Mouse (Mus musculus) embryonic facial prominence, embryonic 14.5 days (tissue): ENCODE results near the gene Gadd45g. TPM values are rescaled to one million over a fixed set of nuclear protein-coding genes. Genes with fewer than 3 reads are reported as not detected.

Experiments
- ATAC-seq: fragments of 200-750 bp; cut with Nextera tagmentation; 2 replicates; pipeline ENCODE4 v1.8.0; 2017; ENCODE audit warnings: low read depth, moderate number of reproducible peaks, moderate TSS enrichment
- DNase-seq: peaks from one replicate; pipeline ENCODE4 v3.0.0-alpha.2; 2015; ENCODE audit warnings: low spot score
- H3K27ac ChIP-seq: fragments of 300-500 bp; sonication (generic); replicated peaks from 2 replicates; pipeline ENCODE4 v1.5.1; 2014; ENCODE audit warnings: low read depth, mild to moderate bottlenecking, low read length, moderate library complexity
- H3K27me3 ChIP-seq: fragments of 300-500 bp; sonication (generic); replicated peaks from 2 replicates; pipeline ENCODE4 v1.6.1; 2014; ENCODE audit warnings: low read length; ENCODE audit not compliant: control insufficient read depth, insufficient read depth
- H3K36me3 ChIP-seq: fragments of 300-500 bp; sonication (generic); 2 replicates; pipeline ENCODE4 v1.6.1; 2014; ENCODE audit warnings: low read length, mixed read lengths; ENCODE audit not compliant: control insufficient read depth, insufficient read depth
- H3K4me1 ChIP-seq: fragments of 300-500 bp; sonication (generic); 2 replicates; pipeline ENCODE4 v1.6.1; 2014; ENCODE audit warnings: antibody characterized with exemption, low read length; ENCODE audit not compliant: control insufficient read depth, insufficient read depth
- H3K4me2 ChIP-seq: fragments of 300-500 bp; sonication (generic); 2 replicates; pipeline ENCODE4 v1.6.1; 2014; ENCODE audit warnings: low read depth, mild to moderate bottlenecking, low read length, moderate library complexity, mixed read lengths
- H3K4me3 ChIP-seq: fragments of 300-500 bp; sonication (generic); 2 replicates; pipeline ENCODE4 v1.5.1; 2014; ENCODE audit warnings: low read depth, mild to moderate bottlenecking, low read length
- H3K9ac ChIP-seq: fragments of 300-500 bp; sonication (generic); 2 replicates; pipeline ENCODE4 v1.6.1; 2014; ENCODE audit warnings: low read depth, mild to moderate bottlenecking, low read length, moderate library complexity, mixed read lengths
- H3K9me3 ChIP-seq: fragments of 300-500 bp; sonication (generic); 2 replicates; pipeline ENCODE4 v1.6.1; 2016; ENCODE audit warnings: low read length; ENCODE audit not compliant: control insufficient read depth
- WGBS: fragments of 180-500 bp; shearing (Covaris S2); extraction: QIAGEN DNeasy Blood & Tissue Kit; methylation state at CpG from one replicate; pipeline ENCODE4 v1.1.7; 2014; 5-methylcytosine and 5-hydroxymethylcytosine counted together
- polyA plus RNA-seq: library from polyadenylated mRNA; unstranded; fragments of >200 nt; fragmentation: Nextera tagmentation; extraction: Ambion mirVana; gene quantifications from 2 replicates; pipeline ENCODE4 v1.2.1, GENCODE M21; 2014

Gadd45g gene
- polyA plus RNA-seq, 1 experiment from 2014 or later, result 57.3 TPM

GRCm38 (mm10) chr13:51888426-51888825 lies 41.9 kb downstream of the Gadd45g start:
- Histone ChIP-seq H3K9ac (no peak overlapping the region), H3K4me1 (peaks cover 6% of the 10 kb centered on the region), H3K4me2 (no peak overlapping the region), H3K4me3 (no peak overlapping the region), H3K36me3 (no peaks in the 10 kb centered on the region), H3K27me3 (no peaks in the 10 kb centered on the region), H3K27ac (no peak overlapping the region), H3K9me3 (no peaks in the 10 kb centered on the region)
- ATAC-seq (no peak), DNase-seq (no peak)
- 64% methylated on average over 2 of the region's 2 CpGs for WGBS

- Histone ChIP-seq H3K9ac (no peak overlapping the region), H3K4me3 (no peak overlapping the region), H3K4me2 (no peak overlapping the region), H3K27me3 (no peaks in the 10 kb centered on the region), H3K27ac (no peak overlapping the region), H3K36me3 (no peaks in the 10 kb centered on the region), H3K9me3 (peaks cover 5% of the 10 kb centered on the region; the same call in 1 of the 2 replicates), H3K4me1 (peaks cover 4% of the 10 kb centered on the region)
- ATAC-seq, result no peak
- 91% methylated on average over 6 of the region's 6 CpGs for WGBS
- no peak for DNase-seq
These were observed 45.5 kb downstream of the Gadd45g start for GRCm38 (mm10) chr13:51891825-51892532.

- no peak overlapping the region for H3K27ac ChIP-seq
- no peak overlapping the region for H3K9ac ChIP-seq
- no peak overlapping the region for H3K4me3 ChIP-seq
- H3K9me3 ChIP-seq, result peaks cover 5% of the 10 kb centered on the region; the same call in 1 of the 2 replicates
- H3K4me1 ChIP-seq, result peaks cover 9% of the 10 kb centered on the region; the same call in 1 of the 2 replicates
- ATAC-seq (no peak), DNase-seq (no peak)
- H3K36me3 ChIP-seq, result no peaks in the 10 kb centered on the region
- no peaks in the 10 kb centered on the region for H3K27me3 ChIP-seq
- H3K4me2 ChIP-seq, result no peak overlapping the region
- WGBS, result 86% methylated on average over 3 of the region's 3 CpGs
These were observed 51.1 kb downstream of the Gadd45g start for GRCm38 (mm10) chr13:51897579-51897978.

Other genes with a start within 250 kb of the Gadd45g start
- gene Cks2, start 201.4 kb upstream of the Gadd45g start, polyA plus RNA-seq, result 283 and 285 TPM in 2 replicates
- gene Secisbp2, start 195.0 kb upstream of the Gadd45g start, polyA plus RNA-seq, result 30.8 and 31.4 TPM in 2 replicates
- 11.1 and 11.7 TPM in 2 replicates for gene Sema4d, start 52.9 kb upstream of the Gadd45g start, polyA plus RNA-seq